16 mouse cellular contexts compared by ENCODE assay signal in genomic region chr7:116273111-116273510, GRCm38 (mm10).
"Had no signal": no experiment of that assay in that cellular context is flagged by ENCODE, and none has a peak within 500 bp of the region (broad histone marks: within the 10 kb centered on the region; RNA-seq: fewer than 3 reads in every experiment).

No protein-coding gene starts in this region.

- ATAC-seq: intestine, embryonic 16.5 days; midbrain, embryonic 15.5 days had no signal

- H3K4me2 ChIP-seq: hindbrain, embryonic 15.5 days; limb, embryonic 15.5 days; lung, embryonic 15.5 days; midbrain, embryonic 15.5 days; neural tube, embryonic 12.5 days had no signal

- H3K27me3 ChIP-seq: hindbrain, embryonic 15.5 days; limb, embryonic 15.5 days; lung, embryonic 15.5 days; midbrain, embryonic 15.5 days; neural tube, embryonic 12.5 days had no signal

- H3K9ac ChIP-seq: hindbrain, embryonic 15.5 days; limb, embryonic 15.5 days; liver, embryonic 14.5 days; lung, embryonic 15.5 days; midbrain, embryonic 15.5 days; neural tube, embryonic 12.5 days had no signal

- H3K27ac ChIP-seq: hindbrain, embryonic 15.5 days; kidney, postnatal 0 days; limb, embryonic 15.5 days; liver, embryonic 14.5 days; lung, embryonic 15.5 days; midbrain, embryonic 10.5 days; midbrain, embryonic 15.5 days; neural tube, embryonic 12.5 days had no signal

- H3K36me3 ChIP-seq: hindbrain, embryonic 15.5 days; limb, embryonic 15.5 days; lung, embryonic 15.5 days; midbrain, embryonic 15.5 days; neural tube, embryonic 12.5 days had no signal

- H3K4me1 ChIP-seq: midbrain, embryonic 15.5 days had no signal

- H3K9me3 ChIP-seq: hindbrain, embryonic 15.5 days; limb, embryonic 15.5 days; lung, embryonic 15.5 days; midbrain, embryonic 15.5 days; neural tube, embryonic 12.5 days had no signal

- H3K4me3 ChIP-seq: hindbrain, embryonic 15.5 days; limb, embryonic 15.5 days; lung, embryonic 15.5 days; midbrain, embryonic 10.5 days; midbrain, embryonic 15.5 days; neural tube, embryonic 12.5 days had no signal

- DNase-seq: layer of hippocampus, adult 9-11 months; layer of hippocampus, postnatal 36 days; retina, postnatal 1 day; right cerebral cortex, postnatal 4 days; spleen, adult 18-20 months; thymus, adult 18-20 months; thymus, postnatal 14 days had no signal
